ENCODE assay signal across 8 mouse cellular contexts in the genomic region with DNA sequence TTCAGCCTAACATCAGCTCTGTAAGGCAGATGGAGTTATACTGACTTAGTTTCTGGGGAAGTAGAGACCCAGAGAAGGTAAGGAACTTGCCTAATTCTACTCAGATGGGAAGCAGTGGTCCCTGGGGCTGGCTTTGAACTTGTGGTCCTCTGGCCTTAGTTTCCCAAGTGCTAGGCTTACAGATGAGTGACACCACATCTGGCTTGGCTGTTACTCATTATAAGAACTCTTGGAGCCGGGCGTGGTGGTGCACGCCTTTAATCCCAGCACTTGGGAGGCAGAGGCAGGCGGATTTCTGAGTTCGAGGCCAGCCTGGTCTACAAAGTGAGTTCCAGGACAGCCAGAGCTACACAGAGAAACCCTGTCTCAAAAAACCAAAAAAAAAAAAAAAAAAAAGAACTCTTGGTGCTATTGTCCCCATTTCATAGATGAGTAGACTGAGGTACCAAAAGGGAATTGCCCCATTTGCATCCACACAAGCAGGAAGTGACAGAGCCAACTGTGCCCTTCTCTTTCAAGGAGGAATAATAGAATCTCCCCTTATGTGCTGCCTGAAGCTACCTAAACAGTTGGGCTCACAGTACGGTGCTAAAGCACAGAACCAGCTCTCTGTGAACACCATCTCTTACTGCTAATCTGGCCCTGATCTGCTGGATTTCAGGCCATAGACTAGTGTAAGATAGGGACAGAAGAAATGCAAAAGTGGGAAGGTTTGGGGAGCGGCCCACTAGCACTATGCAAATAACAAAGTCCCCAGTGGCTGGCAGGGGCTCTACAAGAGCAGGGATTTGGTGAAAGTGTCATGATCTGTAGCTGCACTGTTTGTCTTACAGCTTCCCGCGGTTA. TPM values are rescaled to one million over a fixed set of nuclear protein-coding genes. Genes with fewer than 3 reads are reported as not detected.
DNase-seq lines count a peak whose midpoint lies in the region; ATAC-seq and TF ChIP-seq lines count a peak whose summit lies in the region.

No protein-coding gene starts in this region.

- 70% methylated on average over 9 of the region's 9 CpGs for WGBS in forebrain, embryonic 13.5 days
- 64% methylated on average over 8 of the region's 9 CpGs for WGBS in forebrain, embryonic 16.5 days
- 62% methylated on average over 9 of the region's 9 CpGs for whole genome bisulfite sequencing in lung, embryonic 15.5 days
- WGBS in limb, embryonic 11.5 days = 75% methylated on average over 8 of the region's 9 CpGs
- WGBS in small intestine, adult 2 months = 35% methylated on average over 9 of the region's 9 CpGs

- no peak for TF ChIP-seq POLR2A in small intestine, adult 2 months (IDR thresholded peaks at IDR 0.05; ENCODE audit: low read depth, low read length)

- TF ChIP-seq CTCF in small intestine, adult 2 months (IDR thresholded peaks at IDR 0.05; ENCODE audit: extremely low read depth, insufficient read length, insufficient replicate concordance, low read depth, low read length) = peak; percentile 6; the same call in 1 of the 2 replicates

- H3K4me3 ChIP-seq in forebrain, embryonic 13.5 days = no peak overlapping the region
- no peak overlapping the region for H3K4me3 ChIP-seq in forebrain, embryonic 16.5 days (replicated peaks; ENCODE audit: low read length)
- H3K4me3 ChIP-seq in lung, embryonic 15.5 days = no peak overlapping the region
- no peak overlapping the region for H3K4me3 ChIP-seq in limb, embryonic 11.5 days (ENCODE audit: low read depth, low read length)
- peak overlapping the region; percentile 17; the same call in 1 of the 2 replicates for H3K4me3 ChIP-seq in small intestine, adult 2 months (ENCODE audit: low read depth, low read length)

- H3K9me3 ChIP-seq in forebrain, embryonic 13.5 days (replicated peaks) = no peaks in the 10 kb centered on the region
- no peaks in the 10 kb centered on the region for H3K9me3 ChIP-seq in forebrain, embryonic 16.5 days (ENCODE audit: control insufficient read depth, low read length)
- no peaks in the 10 kb centered on the region for H3K9me3 ChIP-seq in lung, embryonic 15.5 days
- H3K9me3 ChIP-seq in limb, embryonic 11.5 days (ENCODE audit: control insufficient read depth, low read length) = no peaks in the 10 kb centered on the region

- no peak overlapping the region for H3K27ac ChIP-seq in forebrain, embryonic 13.5 days
- H3K27ac ChIP-seq in forebrain, embryonic 16.5 days (ENCODE audit: low read length) = no peak overlapping the region
- peak overlapping the region; percentile 35; the same call in 1 of the 2 replicates for H3K27ac ChIP-seq in lung, embryonic 15.5 days
- no peak overlapping the region for H3K27ac ChIP-seq in limb, embryonic 11.5 days (replicated peaks; ENCODE audit: low read depth, low read length)
- H3K27ac ChIP-seq in small intestine, adult 2 months (ENCODE audit: insufficient read depth, low read depth, low read length) = peak overlapping the region; percentile 72

- ATAC-seq in forebrain, embryonic 13.5 days = no peak
- ATAC-seq in forebrain, embryonic 16.5 days = no peak
- no peak for ATAC-seq in lung, embryonic 15.5 days (ENCODE audit: borderline replicate concordance, extremely low read depth, low FRiP score, low TSS enrichment)
- ATAC-seq in limb, embryonic 11.5 days (ENCODE audit: insufficient number of reproducible peaks, low FRiP score, low TSS enrichment, low read depth) = no peak
- ATAC-seq in granulocyte monocyte progenitor cell, adult 5-6 weeks (replicated peaks; ENCODE audit: poor library complexity, severe bottlenecking) = no peak

- H3K4me2 ChIP-seq in forebrain, embryonic 13.5 days = no peak overlapping the region
- no peak overlapping the region for H3K4me2 ChIP-seq in forebrain, embryonic 16.5 days (ENCODE audit: low read length)
- peak overlapping the region; percentile 43 for H3K4me2 ChIP-seq in lung, embryonic 15.5 days
- H3K4me2 ChIP-seq in limb, embryonic 11.5 days (ENCODE audit: low read depth, severe bottlenecking) = peak overlapping the region; percentile 31

- no peaks in the 10 kb centered on the region for H3K36me3 ChIP-seq in forebrain, embryonic 13.5 days (ENCODE audit: poor library complexity, severe bottlenecking)
- no peaks in the 10 kb centered on the region for H3K36me3 ChIP-seq in forebrain, embryonic 16.5 days (ENCODE audit: control insufficient read depth, insufficient read depth)
- H3K36me3 ChIP-seq in lung, embryonic 15.5 days = no peaks in the 10 kb centered on the region
- no peaks in the 10 kb centered on the region for H3K36me3 ChIP-seq in limb, embryonic 11.5 days (ENCODE audit: control insufficient read depth, insufficient read depth, low read length)
- H3K36me3 ChIP-seq in small intestine, adult 2 months (ENCODE audit: control insufficient read depth, insufficient read depth, low read length) = no peaks in the 10 kb centered on the region

- no peak for DNase-seq in lung, postnatal 25 days (ENCODE audit: low spot score)
- DNase-seq in limb, embryonic 11.5 days (ENCODE audit: low spot score) = peak; percentile 27
- no peak for DNase-seq in right cerebral cortex, postnatal 14 days

- H3K4me1 ChIP-seq in forebrain, embryonic 13.5 days = peaks cover 6% of the 10 kb centered on the region
- H3K4me1 ChIP-seq in forebrain, embryonic 16.5 days (replicated peaks; ENCODE audit: control insufficient read depth, insufficient read depth, low read length) = peaks cover 4% of the 10 kb centered on the region
- peaks cover 16% of the 10 kb centered on the region for H3K4me1 ChIP-seq in lung, embryonic 15.5 days
- peaks cover 2% of the 10 kb centered on the region; the same call in 1 of the 2 replicates for H3K4me1 ChIP-seq in limb, embryonic 11.5 days (ENCODE audit: control insufficient read depth, insufficient read depth, low read length)
- peaks cover 14% of the 10 kb centered on the region for H3K4me1 ChIP-seq in small intestine, adult 2 months (ENCODE audit: control insufficient read depth, insufficient read depth, insufficient read length, low read length)

- peaks cover 8% of the 10 kb centered on the region for H3K27me3 ChIP-seq in forebrain, embryonic 13.5 days
- no peaks in the 10 kb centered on the region; the same call in 1 of the 2 replicates for H3K27me3 ChIP-seq in forebrain, embryonic 16.5 days (replicated peaks; ENCODE audit: control insufficient read depth, insufficient read depth, low read length)
- no peaks in the 10 kb centered on the region for H3K27me3 ChIP-seq in lung, embryonic 15.5 days
- no peaks in the 10 kb centered on the region for H3K27me3 ChIP-seq in limb, embryonic 11.5 days (ENCODE audit: control insufficient read depth, insufficient read depth, low read length)
- no peaks in the 10 kb centered on the region for H3K27me3 ChIP-seq in small intestine, adult 2 months (ENCODE audit: control insufficient read depth, insufficient read depth, low read length)

- peak overlapping the region; percentile 8; the same call in 1 of the 2 replicates for H3K9ac ChIP-seq in forebrain, embryonic 13.5 days
- no peak overlapping the region for H3K9ac ChIP-seq in forebrain, embryonic 16.5 days (replicated peaks; ENCODE audit: low read depth, low read length)
- 0 out of 2 replicates have a peak overlapping the region, but pooled peaks have one; percentile 12 for H3K9ac ChIP-seq in lung, embryonic 15.5 days
- H3K9ac ChIP-seq in limb, embryonic 11.5 days (ENCODE audit: low read length) = peak overlapping the region; percentile 34; the same call in 1 of the 2 replicates

RNA-seq across cellular contexts. Expression of gene Abcc6, which starts 0.6 kb away (rescaled TPM):
- 0.13 and 0.28 TPM in 2 replicates for polyA plus RNA-seq in forebrain, embryonic 13.5 days (2015; fragmentation: Nextera tagmentation; extraction: Ambion mirVana)
- 0.47 and 0.86 TPM in 2 replicates for polyA plus RNA-seq in forebrain, embryonic 16.5 days (2015; fragmentation: Nextera tagmentation; extraction: Ambion mirVana)
- polyA plus RNA-seq in lung, embryonic 15.5 days (2015; fragmentation: Nextera tagmentation; extraction: Ambion mirVana) = 0.62 and 0.65 TPM in 2 replicates
- 0.15 and 0.21 TPM in 2 replicates for polyA plus RNA-seq in limb, embryonic 11.5 days (2014; fragmentation: Nextera tagmentation; extraction: Ambion mirVana)
- polyA plus RNA-seq in small intestine, adult 2 months (2012; rRNA removed) = 7.4 and 25.5 TPM in 2 replicates
- total RNA-seq in granulocyte monocyte progenitor cell, adult 5-6 weeks (2014; fragmentation: Nextera tagmentation) = not detected in 2 replicates
- not detected in 2 replicates for total RNA-seq in granulocyte monocyte progenitor cell, adult 5-6 weeks (2017)

RNA-seq across cellular contexts. Expression of gene Nomo1, which starts 4.0 kb away (rescaled TPM):
- polyA plus RNA-seq in forebrain, embryonic 13.5 days (2015; fragmentation: Nextera tagmentation; extraction: Ambion mirVana) = 30.7 and 32.3 TPM in 2 replicates
- polyA plus RNA-seq in forebrain, embryonic 16.5 days (2015; fragmentation: Nextera tagmentation; extraction: Ambion mirVana) = 46.0 and 47.1 TPM in 2 replicates
- 36.9 and 37.3 TPM in 2 replicates for polyA plus RNA-seq in lung, embryonic 15.5 days (2015; fragmentation: Nextera tagmentation; extraction: Ambion mirVana)
- 11.9 and 13.2 TPM in 2 replicates for polyA plus RNA-seq in limb, embryonic 11.5 days (2014; fragmentation: Nextera tagmentation; extraction: Ambion mirVana)
- 25.1 and 53.1 TPM in 2 replicates for polyA plus RNA-seq in small intestine, adult 2 months (2012; rRNA removed)
- total RNA-seq in granulocyte monocyte progenitor cell, adult 5-6 weeks (2014; fragmentation: Nextera tagmentation) = 40.8 and 56.0 TPM in 2 replicates
- total RNA-seq in granulocyte monocyte progenitor cell, adult 5-6 weeks (2017) = 59.7 and 71.5 TPM in 2 replicates

Comparison
In these comparisons a context has a peak if more than half of its experiments do, and no peak if none do; other contexts are left out.
1. H3K27ac ChIP-seq: peak in lung, embryonic 15.5 days (single experiment) and small intestine, adult 2 months (single experiment); none in forebrain, embryonic 13.5 days (single experiment), forebrain, embryonic 16.5 days (single experiment) and limb, embryonic 11.5 days (single experiment).
2. H3K4me2 ChIP-seq: peak in lung, embryonic 15.5 days (single experiment) and limb, embryonic 11.5 days (single experiment); none in forebrain, embryonic 13.5 days (single experiment) and forebrain, embryonic 16.5 days (single experiment).